Mouse (Mus musculus): Measurements from ENCODE around the gene Gm8127.
"Not testable (repeated sequence)": the region's sequence is repeated elsewhere in the genome, so short reads cannot be mapped to it uniquely, and the experiment has no call there.

The Gm8127 gene

DNA sequence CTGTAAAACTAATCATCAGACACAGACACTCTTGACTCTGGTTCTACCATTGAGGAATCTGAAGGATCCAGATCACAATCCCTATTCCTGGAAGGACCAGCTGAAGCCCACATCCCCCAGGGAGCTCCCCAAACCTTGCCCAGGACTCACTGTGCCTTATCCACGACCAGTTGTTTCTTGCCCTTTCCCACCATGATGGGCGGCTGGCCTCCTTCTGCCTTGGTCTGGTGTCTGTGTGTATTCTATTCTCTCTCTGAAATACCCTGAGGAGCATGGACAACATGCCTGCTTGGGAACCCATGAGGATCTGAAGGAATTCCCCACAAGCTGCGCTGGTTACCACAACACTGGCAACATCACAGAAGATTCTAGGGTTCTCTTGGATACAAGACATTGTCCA lies at the start of gene Gm8127:
Gene Gm8127 (minus strand): TSS at position 330 of the 400 bp plus-strand sequence.
- DNase-seq (ENCODE audit: low spot score), result not testable (repeated sequence)

DNA sequence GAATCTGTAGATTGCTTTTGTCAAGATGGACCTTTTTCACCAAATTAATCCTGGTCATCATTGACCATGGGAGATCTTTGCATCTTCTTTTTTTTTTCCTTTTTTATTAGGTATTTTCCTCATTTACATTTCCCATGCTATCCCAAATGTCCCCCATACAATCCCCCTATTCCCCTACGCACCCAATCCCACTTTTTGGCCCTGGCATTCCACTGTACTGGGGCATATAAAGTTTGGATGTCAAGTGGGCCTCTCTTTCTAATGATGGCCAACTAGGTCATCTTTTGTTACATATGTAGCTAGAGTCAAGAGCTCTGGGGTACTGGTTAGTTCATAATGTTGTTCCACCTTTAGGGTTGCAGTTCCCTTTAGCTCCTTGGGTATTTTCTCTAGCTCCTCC lies 44.0 kb upstream of the Gm8127 start:
- DNase-seq (ENCODE audit: low spot score), result not testable (repeated sequence)

DNA sequence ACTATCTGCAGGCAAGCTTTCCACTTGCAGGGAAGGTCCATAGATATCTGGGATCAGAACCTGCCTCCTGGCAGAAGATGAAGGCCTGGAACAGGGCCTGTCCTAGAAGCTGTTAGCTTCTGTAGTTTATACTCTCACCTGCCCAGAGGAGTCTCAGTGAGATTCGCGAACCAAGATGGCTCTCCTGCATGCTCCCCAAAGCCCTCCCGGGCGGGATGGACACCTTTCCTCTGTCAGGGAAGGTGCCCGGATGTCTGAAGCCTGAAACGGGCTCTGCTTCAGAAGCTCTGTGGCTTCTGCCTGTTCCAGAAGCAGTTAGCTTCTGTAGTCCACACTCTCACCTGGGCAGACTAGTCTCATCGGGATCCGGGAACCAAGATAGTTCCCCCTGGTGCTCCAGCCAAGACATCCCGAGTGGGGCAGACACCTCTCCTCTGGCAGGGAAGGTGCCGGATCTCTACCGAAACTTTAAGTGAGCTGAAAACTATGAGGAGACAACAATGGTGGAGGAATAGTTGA lies 37.8 kb upstream of the Gm8127 start:
- not testable (repeated sequence) for DNase-seq (ENCODE audit: low spot score)

GRCm38 (mm10) chr14:43328603-43329002 lies 35.0 kb upstream of the Gm8127 start:
- not testable (repeated sequence) for DNase-seq (ENCODE audit: low spot score)

DNA sequence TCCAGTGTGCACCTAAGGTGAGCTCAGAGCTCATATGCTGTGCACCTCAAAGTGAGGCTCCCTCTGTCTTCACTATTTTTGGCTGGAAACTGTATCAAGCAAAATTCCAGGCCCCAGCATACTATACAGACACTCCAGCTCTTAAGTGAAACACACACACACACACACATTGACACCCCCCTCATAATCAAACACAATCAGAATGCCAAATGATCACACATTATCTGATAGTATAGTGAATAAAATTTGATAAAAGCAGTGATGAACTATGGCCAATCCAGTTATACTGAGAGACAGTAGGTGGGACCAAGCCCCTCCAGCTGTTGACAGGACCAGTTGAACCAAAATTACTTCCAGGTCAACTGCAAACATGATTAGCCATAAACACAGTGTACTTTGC lies 25.9 kb upstream of the Gm8127 start:
- DNase-seq (ENCODE audit: low spot score), result not testable (repeated sequence)

- not testable (repeated sequence) for DNase-seq (ENCODE audit: low spot score)
These were observed 15.0 kb downstream of the Gm8127 start for GRCm38 (mm10) chr14:43278681-43279080.

GRCm38 (mm10) chr14:43278146-43278545 lies 15.5 kb downstream of the Gm8127 start:
- DNase-seq (ENCODE audit: low spot score), result not testable (repeated sequence)

DNA sequence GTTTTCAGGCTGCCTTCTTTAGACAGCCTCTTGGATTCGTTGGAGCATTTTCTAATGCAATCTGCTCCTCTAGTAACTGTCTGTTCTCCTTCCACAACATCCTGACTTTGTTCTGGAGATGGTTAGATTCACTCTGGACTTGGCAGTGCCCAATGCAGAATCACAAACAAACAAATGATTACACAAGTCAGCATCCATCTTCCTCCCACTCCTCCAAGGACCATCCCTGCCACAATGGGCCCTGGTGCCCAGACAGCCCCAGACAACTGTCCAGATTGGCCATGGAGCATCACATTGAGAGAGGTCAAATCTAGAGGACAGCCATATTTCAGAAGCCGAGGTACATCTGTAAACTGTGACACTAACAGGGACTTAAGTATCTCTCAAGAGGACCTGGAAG lies 16.2 kb downstream of the Gm8127 start:
- DNase-seq (ENCODE audit: low spot score), result not testable (repeated sequence)

DNA sequence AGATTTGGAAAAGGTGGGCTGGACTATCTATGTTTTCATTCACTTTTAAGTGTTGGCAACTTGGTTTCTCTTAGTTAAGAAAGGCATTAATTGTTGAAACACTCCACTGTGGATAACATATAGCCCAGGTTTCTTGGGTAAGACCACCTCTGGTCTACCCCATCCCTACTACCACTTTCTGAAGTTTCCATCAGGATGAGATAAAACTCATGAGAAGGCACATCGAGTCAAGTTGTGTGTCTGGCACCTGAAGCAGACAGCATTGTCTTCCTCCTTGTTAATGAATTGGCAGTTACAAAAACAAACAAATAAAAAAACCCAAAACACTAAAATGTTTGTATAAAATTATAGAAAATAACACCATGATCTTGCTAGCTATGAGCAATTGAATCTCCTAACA lies 17.9 kb downstream of the Gm8127 start:
- not testable (repeated sequence) for DNase-seq (ENCODE audit: low spot score)

DNA sequence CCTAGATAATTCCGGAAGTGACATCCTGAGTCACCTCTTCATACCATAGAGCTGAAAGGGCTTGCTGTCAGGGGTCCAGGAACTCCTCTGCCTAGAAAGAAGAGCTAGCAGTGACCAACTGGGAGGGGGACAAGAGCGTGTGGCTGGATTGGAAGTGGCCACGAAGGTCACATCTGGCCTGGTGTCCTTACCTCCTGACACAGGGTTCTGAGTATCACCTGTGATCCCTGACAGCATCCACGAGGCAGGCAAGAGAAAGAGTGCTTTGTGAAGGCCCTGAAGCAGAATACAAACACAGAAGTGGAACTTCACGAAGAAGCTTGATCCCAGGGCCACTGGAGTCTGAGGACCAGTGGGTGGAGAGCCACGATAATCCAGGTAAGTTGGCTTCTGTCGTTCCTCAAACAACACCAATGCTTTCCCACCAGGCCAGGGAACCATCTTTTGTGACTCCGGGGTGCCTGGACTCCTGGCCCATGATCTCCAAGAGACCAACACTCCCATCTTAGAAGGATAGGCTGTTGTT lies 18.6 kb downstream of the Gm8127 start, which contains the start of gene Gm9732:
Gene Gm9732 (plus strand): TSS at position 51 of the 526 bp plus-strand sequence.
- DNase-seq (ENCODE audit: low spot score), result not testable (repeated sequence)

DNA sequence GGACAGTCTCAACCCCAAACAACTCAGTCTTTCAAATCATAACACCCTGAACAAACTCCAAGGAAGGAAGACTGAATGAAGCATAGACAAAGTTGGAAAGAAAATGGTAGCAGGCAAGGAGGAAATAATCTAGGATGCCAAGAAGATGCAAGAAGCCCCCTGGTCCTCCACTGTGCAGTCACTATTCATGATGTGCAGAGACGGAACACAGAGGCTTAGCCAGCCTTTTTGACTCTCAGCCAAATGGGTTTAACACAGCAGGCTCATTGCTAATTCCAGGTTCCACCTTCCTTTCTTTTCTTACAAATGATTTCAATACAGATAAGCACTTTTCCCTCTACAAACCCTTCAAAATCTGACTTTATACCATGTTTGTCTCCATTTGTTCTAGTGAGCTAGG lies 20.5 kb downstream of the Gm8127 start:
- not testable (repeated sequence) for DNase-seq (ENCODE audit: low spot score)

GRCm38 (mm10) chr14:43269211-43269610 lies 24.4 kb downstream of the Gm8127 start:
- not testable (repeated sequence) for DNase-seq (ENCODE audit: low spot score)

DNA sequence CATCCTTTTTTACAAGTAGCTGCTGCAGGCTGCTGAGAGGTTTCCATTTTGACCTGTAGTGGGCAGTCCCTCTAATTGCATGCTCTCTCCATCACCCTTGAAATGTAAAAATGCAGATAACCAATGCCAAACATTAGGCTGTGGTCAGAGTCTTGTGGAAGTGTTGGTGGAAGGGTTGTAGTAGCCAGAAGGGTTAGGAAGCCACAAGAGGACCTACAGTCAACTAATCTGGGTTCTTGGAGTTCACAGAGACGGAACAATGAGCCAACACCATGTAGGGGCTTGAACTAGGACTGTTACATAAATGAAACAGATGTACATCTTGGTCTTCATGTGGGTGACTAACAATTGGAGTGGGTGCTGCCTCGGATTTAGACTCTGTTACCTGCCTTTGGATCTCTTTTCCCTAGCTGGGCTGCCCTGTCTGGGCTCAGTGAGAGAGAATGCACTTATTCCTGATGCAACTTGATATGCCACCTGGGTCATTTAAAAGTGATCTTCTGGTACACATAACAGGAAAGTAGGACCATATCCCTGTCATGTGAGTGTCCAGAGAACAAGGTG lies 25.0 kb downstream of the Gm8127 start:
- not testable (repeated sequence) for DNase-seq (ENCODE audit: low spot score)

DNA sequence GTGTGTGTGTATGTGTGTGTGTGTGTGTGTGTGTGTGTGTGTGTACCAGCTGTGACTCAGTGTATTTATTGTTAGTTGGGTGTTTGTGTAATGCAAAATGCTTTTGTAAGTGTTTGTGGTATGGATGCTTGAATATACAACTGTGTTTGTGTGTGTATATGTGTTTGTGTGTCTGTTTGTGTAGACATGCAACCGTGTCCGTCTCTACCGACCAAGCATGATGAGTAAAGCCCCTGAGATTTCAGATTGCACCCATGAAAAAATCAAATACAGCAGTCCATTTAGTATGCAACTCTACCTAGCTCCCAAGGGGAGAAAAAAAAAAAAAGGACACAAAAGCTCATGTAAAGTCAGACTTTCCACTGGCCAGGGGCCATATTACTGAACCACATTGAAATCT lies 30.2 kb downstream of the Gm8127 start:
- DNase-seq (ENCODE audit: low spot score), result not testable (repeated sequence)

DNA sequence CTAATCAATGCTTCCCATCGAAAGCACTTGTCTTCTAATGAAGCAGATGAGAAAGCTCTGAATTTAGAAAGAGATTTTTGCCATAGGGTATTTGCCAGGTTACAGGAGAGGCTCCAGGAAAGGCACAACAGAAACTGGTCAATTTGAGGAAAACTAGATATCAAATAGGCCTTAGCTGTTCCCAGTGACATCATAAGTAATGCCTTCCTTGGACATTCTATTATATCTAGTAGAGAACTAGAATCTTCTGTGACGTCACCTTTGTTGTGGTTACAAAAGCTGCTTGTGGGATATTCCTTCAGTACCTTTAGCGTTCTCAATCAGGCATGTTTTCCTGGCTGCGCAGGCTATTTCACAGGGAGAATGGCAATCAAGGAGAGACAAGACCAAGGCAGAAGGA lies 35.3 kb downstream of the Gm8127 start, which contains the start of gene Gm8126:
Gene Gm8126 (plus strand): TSS at position 301 of the 400 bp plus-strand sequence.
- not testable (repeated sequence) for DNase-seq (ENCODE audit: low spot score)

DNA sequence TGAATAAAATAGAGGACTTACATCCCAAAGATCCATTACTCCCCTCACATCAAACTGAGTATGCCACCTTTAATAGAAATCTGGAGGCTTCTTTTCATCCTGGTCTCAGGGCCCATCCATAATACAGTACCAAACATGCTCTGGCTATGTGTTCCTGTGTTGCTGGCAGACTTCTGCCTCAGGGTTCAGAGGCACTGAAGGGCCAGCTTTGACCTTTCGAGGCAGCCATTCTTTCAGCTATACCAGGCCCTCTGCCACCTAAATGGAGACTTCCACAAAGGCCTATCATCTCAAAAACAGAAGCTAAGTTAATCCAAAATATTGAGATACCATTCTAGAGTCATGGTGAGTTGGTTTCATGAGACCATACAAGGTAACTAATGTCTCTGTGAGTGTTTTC lies 37.1 kb downstream of the Gm8127 start:
- DNase-seq (ENCODE audit: low spot score), result not testable (repeated sequence)

- not testable (repeated sequence) for DNase-seq (ENCODE audit: low spot score)
These were observed 42.9 kb downstream of the Gm8127 start for GRCm38 (mm10) chr14:43250549-43251253.

- not testable (repeated sequence) for DNase-seq (ENCODE audit: low spot score)
These were observed 43.9 kb downstream of the Gm8127 start for GRCm38 (mm10) chr14:43249611-43250170.

Data from T-cell, adult 2 months (primary cell).